Mouse (Mus musculus) kidney, postnatal 0 days (tissue): ENCODE data around the gene Peak1. TPM values are rescaled to one million over a fixed set of nuclear protein-coding genes. Genes with fewer than 3 reads are reported as not detected.

Source experiments
- ATAC-seq: fragments of 200-750 bp; cut with Nextera tagmentation; replicated peaks from 2 replicates; pipeline ENCODE4 v1.8.0; 2017; ENCODE audit warnings: low read depth, moderate number of reproducible peaks, moderate TSS enrichment, moderate library complexity; ENCODE audit not compliant: low FRiP score
- DNase-seq: peaks from one replicate; pipeline ENCODE4 v3.0.0-alpha.2; 2016; ENCODE audit warnings: low spot score
- H3K27ac ChIP-seq: fragments of 300-500 bp; sonication (generic); 2 replicates; pipeline ENCODE4 v1.5.1; 2014; ENCODE audit warnings: mild to moderate bottlenecking
- H3K27me3 ChIP-seq: fragments of 300-500 bp; sonication (generic); 2 replicates; pipeline ENCODE4 v1.6.1; 2014; ENCODE audit warnings: low read length, mixed read lengths; ENCODE audit not compliant: insufficient read depth
- H3K36me3 ChIP-seq: fragments of 300-500 bp; sonication (generic); 2 replicates; pipeline ENCODE4 v1.6.1; 2014; ENCODE audit warnings: low read length, mixed read lengths; ENCODE audit not compliant: insufficient read depth
- H3K4me1 ChIP-seq: fragments of 300-500 bp; sonication (generic); replicated peaks from 2 replicates; pipeline ENCODE4 v1.6.1; 2014; ENCODE audit warnings: antibody characterized with exemption, low read length, mixed read lengths; ENCODE audit not compliant: insufficient read depth
- H3K4me2 ChIP-seq: fragments of 300-500 bp; sonication (generic); 2 replicates; pipeline ENCODE4 v1.6.1; 2014; ENCODE audit warnings: mild to moderate bottlenecking, low read length, moderate library complexity, mixed read lengths
- H3K4me3 ChIP-seq: fragments of 300-500 bp; sonication (generic); replicated peaks from 2 replicates; pipeline ENCODE4 v1.5.1; 2014; ENCODE audit warnings: low read depth, low read length
- H3K9ac ChIP-seq: fragments of 300-500 bp; sonication (generic); 2 replicates; pipeline ENCODE4 v1.6.1; 2014; ENCODE audit warnings: low read depth, low read length
- H3K9me3 ChIP-seq: fragments of 300-500 bp; sonication (generic); replicated peaks from 2 replicates; pipeline ENCODE4 v1.6.1; 2016; ENCODE audit warnings: low read length, inconsistent platforms, mixed read lengths
- CTCF ChIP-seq: IDR thresholded peaks from 2 replicates; pipeline ENCODE4 v1.5.1; 2016; ENCODE audit warnings: antibody characterized with exemption, low read depth, mild to moderate bottlenecking, moderate library complexity
- WGBS: fragments of 180-500 bp; shearing (Covaris S2); extraction: QIAGEN DNeasy Blood & Tissue Kit; methylation state at CpG from one replicate; pipeline ENCODE4 v1.1.7; 2014; 5-methylcytosine and 5-hydroxymethylcytosine counted together
- microRNA-seq: library from miRNA; unstranded; fragments of <30 nt; microRNA quantifications from one replicate; pipeline ENCODE4, GENCODE M21; 2016
- polyA plus RNA-seq: library from polyadenylated mRNA; unstranded; fragments of >200 nt; fragmentation: Nextera tagmentation; extraction: Ambion mirVana; gene quantifications from 2 replicates; pipeline ENCODE4 v1.2.1, GENCODE M21; 2015

Gene Peak1
- polyA plus RNA-seq, 1 experiment from 2014 or later, result 12.2 TPM

- H3K4me3 ChIP-seq, result no peak overlapping the region
- H3K27me3 ChIP-seq, result no peaks in the 10 kb centered on the region
- H3K4me1 ChIP-seq, result no peaks in the 10 kb centered on the region
- TF ChIP-seq CTCF, result no peak
- no peak for DNase-seq
- 0 out of 2 replicates have a peak overlapping the region, but pooled peaks have one; percentile 20 for H3K27ac ChIP-seq
- no peak overlapping the region for H3K9ac ChIP-seq
- H3K36me3 ChIP-seq, result no peaks in the 10 kb centered on the region
- H3K4me2 ChIP-seq, result no peak overlapping the region
- 64% methylated on average over 4 of the region's 4 CpGs for WGBS
- no peaks in the 10 kb centered on the region for H3K9me3 ChIP-seq
- no peak for ATAC-seq
Measured at GRCm38 (mm10) chr9:56152482-56153007, 265.3 kb downstream of the Peak1 start.

DNA sequence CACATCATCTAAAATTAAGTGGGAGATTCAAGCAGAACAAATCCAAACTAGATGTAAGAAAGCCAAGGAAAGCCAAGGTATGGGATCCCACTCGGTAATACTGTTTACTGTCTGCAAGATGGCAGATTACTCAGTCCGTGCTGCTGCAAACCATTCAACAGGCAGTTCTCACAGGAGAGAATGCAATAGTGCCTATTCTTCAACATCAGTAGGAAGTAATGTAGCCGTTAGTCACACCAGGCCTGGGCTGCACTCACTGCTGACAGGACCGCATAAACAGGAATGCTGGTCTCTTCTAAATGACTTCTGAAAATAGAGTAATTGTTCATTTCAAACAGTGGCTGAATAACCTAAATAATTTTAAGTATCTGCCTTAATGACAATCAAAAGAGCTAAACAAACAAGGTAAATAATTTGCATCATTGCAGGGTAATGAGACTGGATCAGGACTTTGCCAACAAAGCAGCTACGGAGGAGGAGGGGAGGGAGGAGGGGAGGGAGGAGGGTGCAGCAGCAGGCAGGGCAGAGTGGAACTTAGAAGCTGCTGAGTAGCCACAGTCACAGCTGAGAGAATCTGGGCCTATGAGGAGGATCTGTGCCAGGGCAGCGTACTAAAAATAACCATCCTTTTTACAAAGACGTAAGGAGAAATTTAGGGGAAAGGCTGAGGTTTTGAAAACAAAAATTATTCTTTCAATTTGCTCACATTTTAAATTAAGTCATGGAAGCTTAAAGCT lies 266.0 kb downstream of the Peak1 start:
- H3K4me2 ChIP-seq, result no peak overlapping the region
- H3K9ac ChIP-seq, result no peak overlapping the region
- 0 out of 2 replicates have a peak, but pooled peaks cover under 1% of the 10 kb centered on the region for H3K36me3 ChIP-seq
- H3K27ac ChIP-seq, result no peak overlapping the region
- no peaks in the 10 kb centered on the region for H3K27me3 ChIP-seq
- peak; percentile 65 for DNase-seq
- no peaks in the 10 kb centered on the region for H3K9me3 ChIP-seq
- 32% methylated on average over 7 of the region's 7 CpGs for WGBS
- peak; percentile 69; the same call in 1 of the 2 replicates for ATAC-seq
- no peak for TF ChIP-seq CTCF
- no peaks in the 10 kb centered on the region for H3K4me1 ChIP-seq
- no peak overlapping the region for H3K4me3 ChIP-seq

Small RNA genes within 50 kb of the gene (microRNA-seq; reads per million reads assigned to microRNA genes)
- not detected for gene Gm24270

Other genes starting within 250 kb of the Peak1 start
- gene Hmg20a, start 542 bp upstream of the Peak1 start, polyA plus RNA-seq, result 36.2 and 39.1 TPM in 2 replicates